Mouse (Mus musculus) heart, postnatal 14 days (tissue): ENCODE measurements around the gene G6pc. TPM values are rescaled to one million over a fixed set of nuclear protein-coding genes. Genes with fewer than 3 reads are reported as not detected.
"Not testable (repeated sequence)": the region's sequence is repeated elsewhere in the genome, so short reads cannot be mapped to it uniquely, and the experiment has no call there.

ENCODE experiments used
- DNase-seq, 2 experiments: peaks; one replicate each; pipeline ENCODE4 v3.0.0; 2021 to 2022
- intact Hi-C: fragments of 180-260 bp; cut with DNase I; formaldehyde crosslinking; loops from one replicate; pipeline ENCODE4 v1.15.1; 2025
- long read RNA-seq, 2 experiments: library from polyadenylated mRNA; stranded (forward); transcript quantifications; one replicate each; pipeline ENCODE4 v2.0.0; 2021
- total RNA-seq, 2 experiments: library from RNA; stranded (reverse); gene quantifications; 2 replicates each; pipeline ENCODE4 v1.2.3; 2021

Gene G6pc
- total RNA-seq: not detected
- long read RNA-seq, experiment 1: 0 reads
- long read RNA-seq, experiment 2: 0 reads

DNA sequence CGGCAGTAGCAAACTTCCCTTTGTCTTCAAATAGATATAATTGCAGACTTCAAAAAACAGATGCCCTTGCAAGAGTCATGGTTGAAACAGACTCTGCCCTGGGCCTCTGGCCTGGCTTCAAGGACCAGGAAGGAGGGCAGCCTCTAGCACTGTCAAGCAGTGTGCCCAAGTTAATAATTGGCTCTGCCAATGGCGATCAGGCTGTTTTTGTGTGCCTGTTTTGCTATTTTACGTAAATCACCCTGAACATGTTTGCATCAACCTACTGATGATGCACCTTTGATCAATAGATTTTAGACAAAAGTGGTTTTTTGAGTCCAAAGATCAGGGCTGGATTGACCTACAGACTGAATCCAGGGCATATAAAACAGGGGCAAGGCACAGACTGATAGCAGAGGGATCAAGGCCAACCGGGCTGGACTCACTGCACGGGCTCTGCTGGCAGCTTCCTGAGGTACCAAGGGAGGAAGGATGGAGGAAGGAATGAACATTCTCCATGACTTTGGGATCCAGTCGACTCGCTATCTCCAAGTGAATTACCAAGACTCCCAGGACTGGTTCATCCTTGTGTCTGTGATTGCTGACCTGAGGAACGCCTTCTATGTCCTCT is at the start of gene G6pc:
Gene G6pc, plus strand, starts transcription at position 236 of the 610 bp plus-strand sequence.
- no peak for DNase-seq
- intact Hi-C loops: no loop called here

DNA sequence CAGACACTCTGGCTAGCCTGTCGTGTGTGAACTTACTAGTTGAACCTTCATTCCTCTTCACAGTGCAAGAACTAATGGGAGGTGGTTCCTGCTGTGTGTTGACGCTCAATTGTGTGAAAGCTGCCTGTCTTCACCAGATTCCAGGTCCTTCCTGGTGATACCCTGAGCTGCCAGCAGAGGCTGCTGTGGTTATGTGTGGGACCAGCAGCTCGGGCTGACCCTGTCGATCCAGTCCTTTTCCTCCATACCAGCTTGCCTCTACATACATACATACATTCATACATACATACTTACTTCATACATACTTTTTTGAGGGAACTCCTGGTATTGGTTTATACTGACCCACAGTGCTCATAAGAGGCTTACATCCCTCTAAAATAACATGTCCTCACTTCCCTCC is 43.8 kb upstream of the G6pc start:
- peak; percentile 81 to 85 for DNase-seq
- intact Hi-C loops: loop anchor here (1.0 kb wide), 1 partner anchor 72 kb away; no protein-coding TSS in a partner anchor

DNA sequence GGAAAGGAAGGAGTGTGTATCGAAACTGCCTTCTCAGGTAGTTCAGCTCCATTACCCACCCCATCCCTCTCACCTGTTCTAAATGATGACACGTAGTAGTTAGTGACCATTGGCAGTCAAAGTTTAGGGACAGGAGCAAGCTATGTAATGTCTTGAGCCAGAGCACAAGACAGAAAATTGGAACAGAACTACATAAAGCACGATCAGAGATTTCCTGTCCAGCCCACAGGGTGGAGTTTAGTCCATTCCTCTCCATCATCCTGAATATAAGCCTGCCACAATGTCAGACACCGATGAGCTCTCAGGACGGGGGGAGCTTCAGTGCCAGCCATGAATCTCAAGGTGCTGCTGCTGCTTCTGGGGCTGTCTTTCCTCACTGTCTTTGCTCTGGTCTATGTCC is 42.6 kb upstream of the G6pc start, which contains the start of gene Aoc2:
Gene Aoc2, plus strand, starts transcription at position 301 of the 400 bp plus-strand sequence.
- DNase-seq: no peak
- intact Hi-C loops: loop anchor here (5.0 kb wide), 1 partner anchor 38 kb away; no protein-coding TSS in a partner anchor

DNA sequence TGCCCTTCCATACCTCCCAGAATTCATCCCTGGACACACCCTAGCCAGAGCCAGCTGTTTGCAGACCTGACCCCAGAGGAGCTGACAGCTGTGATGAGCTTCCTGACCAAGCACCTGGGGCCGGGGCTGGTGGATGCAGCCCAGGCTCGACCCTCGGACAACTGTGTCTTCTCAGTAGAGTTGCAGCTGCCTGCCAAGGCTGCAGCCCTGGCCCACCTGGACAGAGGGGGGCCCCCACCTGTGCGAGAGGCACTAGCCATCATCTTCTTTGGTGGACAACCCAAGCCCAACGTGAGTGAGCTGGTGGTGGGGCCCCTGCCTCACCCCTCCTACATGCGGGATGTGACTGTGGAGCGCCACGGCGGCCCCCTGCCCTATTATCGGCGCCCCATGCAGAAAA is 42.2 kb upstream of the G6pc start:
- intact Hi-C loops: loop anchor here (5.0 kb wide), 1 partner anchor 37 kb away; no protein-coding TSS in a partner anchor

DNA sequence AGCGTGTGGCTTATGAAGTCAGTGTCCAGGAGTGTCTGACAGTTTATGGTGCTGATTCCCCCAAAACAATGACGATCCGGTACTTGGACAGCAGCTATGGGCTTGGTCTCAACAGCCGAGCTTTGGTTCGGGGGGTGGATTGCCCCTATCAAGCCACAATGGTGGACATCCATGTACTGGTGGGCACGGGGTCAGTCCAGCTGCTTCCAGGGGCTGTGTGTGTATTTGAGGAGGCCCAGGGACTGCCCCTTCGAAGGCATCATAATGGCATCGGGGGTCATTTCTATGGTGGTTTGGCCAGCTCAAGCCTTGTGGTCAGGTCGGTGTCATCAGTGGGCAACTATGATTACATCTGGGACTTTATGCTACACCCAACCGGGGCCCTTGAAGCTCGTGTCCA is 41.2 kb upstream of the G6pc start:
- no peak for DNase-seq
- intact Hi-C loops: loop anchor here (5.0 kb wide), 1 partner anchor 36 kb away; no protein-coding TSS in a partner anchor

More for the DNA sequence above, 42.2 kb upstream of the G6pc start:
- DNase-seq: not testable (repeated sequence)

DNA sequence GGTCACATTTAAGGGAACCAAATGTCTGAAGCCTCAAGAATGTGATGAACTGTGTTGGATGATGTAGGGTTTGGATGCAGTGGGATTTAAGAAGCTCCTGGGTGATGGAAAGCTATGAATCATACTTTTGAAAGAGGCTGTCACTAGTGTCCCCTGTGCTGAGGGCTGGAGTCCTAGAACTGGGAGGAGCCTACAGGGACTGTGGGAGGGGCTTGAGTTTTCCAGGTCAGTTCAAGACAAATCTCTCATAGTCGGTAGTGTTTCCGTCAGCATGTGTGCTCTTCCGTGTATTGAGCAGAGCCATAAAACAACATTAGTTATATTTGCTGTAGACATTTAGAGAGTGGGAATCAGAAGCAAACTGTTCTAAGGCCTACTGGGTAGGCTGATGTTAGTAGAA is 40.0 kb upstream of the G6pc start:
- DNase-seq: no peak
- intact Hi-C loops: loop anchor here (5.0 kb wide), 1 partner anchor 35 kb away; no protein-coding TSS in a partner anchor

DNA sequence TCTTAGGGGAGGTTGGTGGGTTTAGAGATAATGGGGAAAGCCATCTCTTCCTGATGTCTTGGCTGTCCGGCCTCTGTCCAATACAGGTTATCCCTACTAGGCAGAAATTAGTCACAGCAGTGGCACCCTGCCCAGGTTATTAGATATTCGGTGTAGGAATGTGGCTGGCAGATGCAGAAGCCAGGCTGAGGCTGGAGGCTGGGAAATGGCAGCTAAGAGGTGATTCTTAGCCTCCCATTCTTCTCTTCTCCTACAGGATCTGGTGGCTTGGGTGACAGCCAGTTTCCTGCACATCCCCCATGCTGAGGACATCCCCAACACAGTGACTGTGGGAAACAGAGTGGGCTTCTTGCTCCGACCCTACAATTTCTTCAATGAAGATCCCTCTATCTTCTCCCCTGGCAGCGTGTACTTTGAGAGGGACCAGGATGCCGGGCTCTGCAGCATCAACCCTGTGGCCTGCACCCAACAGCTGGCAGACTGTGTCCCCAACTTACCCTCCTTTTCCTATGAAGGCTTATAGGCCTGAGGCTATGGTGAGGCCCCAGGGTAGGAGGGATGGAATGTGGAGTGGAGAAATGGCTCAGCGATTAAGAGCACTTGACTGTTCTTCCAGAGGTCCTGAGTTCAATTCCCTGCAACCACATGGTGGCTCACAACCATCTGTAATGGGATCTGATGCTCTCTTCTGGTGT is 38.3 kb upstream of the G6pc start:
- DNase-seq: peak; percentile 58 to 75
- intact Hi-C loops: loop anchor here (5.0 kb wide), 1 partner anchor 33 kb away; no protein-coding TSS in a partner anchor

DNA sequence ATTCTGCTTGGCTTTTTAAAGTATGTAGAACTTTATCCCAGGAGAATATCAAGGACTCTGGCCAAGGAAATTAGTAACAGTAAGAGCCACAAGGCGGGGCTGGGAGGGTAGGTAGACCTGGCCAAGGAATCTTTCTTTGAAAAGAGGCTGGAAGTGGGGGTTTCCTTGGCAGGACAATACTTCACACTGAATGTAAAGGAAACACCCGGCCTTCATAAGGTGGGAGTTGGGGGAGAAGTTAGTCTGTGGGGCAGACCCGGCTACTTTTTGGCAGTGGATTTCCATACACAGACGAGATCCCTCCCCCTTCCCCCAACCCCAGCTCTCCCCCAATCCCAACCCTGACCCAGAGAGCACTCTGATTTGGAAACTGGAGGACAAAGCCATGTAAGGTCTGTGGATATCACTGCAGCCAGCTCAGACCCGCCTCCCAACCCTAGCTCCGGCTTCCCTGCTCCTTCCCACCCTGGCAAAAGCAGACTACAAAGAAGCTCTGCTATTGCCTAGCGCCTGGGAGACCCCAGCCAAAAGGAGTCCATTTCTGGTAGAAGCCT is 36.9 kb upstream of the G6pc start, which contains the start of gene Aoc3:
Gene Aoc3, plus strand, starts transcription at position 235 of the 554 bp plus-strand sequence.
- peak; percentile 48 to 57 for DNase-seq
- intact Hi-C loops: no loop called here

DNA sequence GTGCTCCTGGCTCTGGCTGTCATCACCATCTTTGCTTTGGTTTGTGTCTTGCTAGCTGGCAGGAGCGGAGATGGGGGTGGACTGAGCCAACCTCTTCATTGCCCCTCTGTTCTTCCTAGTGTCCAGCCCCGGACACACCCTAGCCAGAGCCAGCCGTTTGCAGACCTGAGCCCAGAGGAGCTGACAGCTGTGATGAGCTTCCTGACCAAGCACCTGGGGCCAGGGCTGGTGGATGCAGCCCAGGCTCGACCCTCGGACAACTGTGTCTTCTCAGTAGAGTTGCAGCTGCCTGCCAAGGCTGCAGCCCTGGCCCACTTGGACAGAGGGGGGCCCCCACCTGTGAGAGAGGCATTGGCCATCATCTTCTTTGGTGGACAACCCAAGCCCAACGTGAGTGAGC is 36.4 kb upstream of the G6pc start:
- DNase-seq, intact Hi-C loops: not testable (repeated sequence)

DNA sequence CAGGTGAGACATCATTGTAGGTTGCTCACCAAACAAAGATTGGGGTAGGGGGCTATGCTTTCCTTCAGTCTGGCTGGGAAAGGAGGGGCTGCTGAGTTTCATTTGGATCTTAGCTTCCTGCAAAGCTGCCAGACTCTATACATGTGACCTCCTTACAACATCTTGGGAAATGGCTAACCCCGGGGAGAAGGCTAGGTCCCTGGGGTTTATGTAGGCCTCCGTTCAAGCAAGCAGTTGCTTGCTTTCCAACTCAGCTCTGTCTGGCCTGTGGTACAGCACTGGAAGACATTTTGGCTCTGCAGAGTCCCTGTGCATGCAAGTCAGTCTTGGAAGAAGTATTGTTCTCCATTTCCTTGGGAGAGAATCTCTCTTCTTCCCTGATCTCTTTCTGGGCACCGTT is 34.8 kb upstream of the G6pc start:
- intact Hi-C loops: no loop called here
- DNase-seq: peak; percentile 37 to 45

DNA sequence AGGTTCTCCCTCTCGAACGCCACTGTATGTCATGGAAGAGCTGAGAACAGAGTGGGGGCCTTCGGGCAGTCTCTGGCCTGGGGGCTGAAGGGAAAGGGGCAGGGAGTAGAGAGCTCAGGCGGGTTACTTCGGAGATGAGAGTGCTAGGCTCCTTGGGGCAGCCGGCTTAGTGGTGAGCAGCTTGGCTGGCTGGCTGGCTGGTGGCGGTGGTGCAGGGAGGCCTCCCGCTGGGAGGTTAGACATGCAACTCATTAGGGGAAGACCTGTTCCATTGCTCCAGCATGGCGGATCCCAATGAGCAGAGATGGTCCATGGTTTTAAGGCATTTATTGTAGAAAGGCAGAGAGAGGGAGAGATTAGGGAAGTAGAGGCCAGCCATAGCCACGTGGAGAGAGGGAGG is 33.3 kb upstream of the G6pc start:
- no peak for DNase-seq
- intact Hi-C loops: no loop called here

DNA sequence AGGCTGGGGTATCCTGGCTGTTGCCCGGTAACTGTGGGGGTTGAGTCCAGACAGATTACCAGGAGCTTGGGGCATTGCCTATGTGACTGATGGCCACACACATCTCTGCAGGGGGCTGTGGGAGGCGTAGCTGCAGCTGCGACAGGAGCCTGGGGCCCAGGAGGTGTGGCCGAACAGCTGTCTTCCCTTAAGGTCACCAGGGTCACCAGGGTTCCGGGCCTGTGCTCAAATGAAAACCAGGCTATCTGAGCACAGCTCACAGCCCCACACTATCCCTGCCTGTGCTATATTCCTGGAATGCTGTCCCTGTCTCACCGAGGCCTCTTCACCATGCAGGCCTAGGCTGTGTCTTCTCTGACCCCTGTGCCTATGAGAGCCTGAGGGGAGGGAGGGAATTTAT is 32.8 kb upstream of the G6pc start:
- intact Hi-C loops: no loop called here
- no peak for DNase-seq

DNA sequence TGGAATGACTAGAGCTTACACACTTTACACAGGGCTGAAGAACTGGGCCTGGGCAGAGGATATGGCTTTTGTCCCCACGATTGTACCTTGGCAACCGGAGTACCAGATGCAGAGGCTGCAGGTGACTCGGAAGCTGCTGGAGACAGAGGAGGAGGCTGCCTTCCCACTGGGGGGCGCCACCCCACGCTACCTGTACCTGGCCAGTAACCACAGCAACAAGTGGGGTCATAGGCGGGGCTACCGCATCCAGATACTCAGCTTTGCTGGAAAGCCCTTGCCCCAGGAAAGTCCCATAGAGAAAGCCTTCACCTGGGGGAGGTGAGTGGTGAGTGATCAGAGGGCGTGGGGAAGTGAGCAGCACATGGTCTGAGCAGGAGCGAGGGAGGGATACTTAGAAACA is 31.7 kb upstream of the G6pc start:
- DNase-seq: no peak
- intact Hi-C loops: no loop called here

DNA sequence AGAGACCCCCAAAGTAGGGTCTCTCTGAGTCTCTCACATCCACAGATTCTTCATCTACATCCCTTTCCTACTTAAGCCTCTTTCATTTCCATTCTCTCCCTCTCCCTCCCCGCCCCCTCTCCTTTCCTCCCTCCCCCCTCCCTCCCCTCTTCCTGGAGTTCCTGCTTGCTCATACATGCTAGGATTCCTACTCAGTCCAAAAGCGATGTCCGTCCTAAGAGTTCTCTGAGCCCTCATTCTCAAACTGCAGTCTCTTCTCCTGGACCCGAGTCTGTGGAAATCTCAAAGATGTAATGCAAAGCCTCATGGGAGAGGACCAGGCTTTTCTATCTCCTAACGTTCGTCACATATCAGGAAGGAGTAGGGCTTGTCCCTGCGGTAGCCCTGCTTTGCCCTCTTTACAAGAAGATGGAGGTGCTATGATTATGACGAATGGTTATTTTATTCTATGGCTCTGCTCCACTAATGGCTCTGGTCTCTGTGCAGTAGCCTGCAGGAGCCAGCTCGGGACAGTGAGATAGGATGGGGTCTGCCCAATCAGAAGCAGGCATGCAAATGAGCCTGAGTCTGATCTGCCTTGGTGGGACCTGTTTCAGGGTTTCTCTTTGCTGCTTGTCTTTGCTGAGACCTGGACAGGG is 29.1 kb upstream of the G6pc start:
- DNase-seq: no peak
- intact Hi-C loops: no loop called here

DNA sequence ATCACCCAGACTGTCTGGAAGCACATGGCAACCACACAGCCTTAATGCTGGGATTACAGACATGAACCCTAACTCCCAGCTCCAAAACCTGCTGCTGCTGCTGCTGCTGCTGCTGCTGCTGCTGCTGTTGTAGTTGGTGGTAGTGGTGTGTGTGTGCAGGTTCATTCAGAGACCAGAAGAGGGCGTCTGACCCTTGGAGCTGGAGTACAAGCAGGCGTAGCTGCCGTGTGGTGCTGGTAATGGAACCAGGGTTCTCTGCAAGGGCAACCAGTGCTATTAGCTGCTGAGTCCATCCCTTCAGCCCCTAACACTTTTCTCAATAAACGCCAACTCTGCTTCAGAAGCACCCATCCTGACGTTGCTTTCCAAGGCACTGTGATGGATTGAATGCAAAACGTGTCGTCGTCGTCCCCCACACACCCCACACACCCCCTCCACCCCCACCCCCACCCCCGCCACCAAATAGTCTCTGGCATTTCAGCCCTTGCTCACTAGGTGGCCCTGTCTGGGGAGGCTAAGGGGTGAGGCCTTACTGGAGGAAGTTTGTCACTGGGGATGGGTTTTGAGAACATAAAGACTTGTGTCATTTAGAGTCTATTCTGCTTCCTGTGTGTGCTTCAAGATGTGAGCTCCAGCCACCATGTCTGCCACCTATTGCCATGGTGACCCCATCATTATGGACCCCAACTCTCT is 20.1 kb upstream of the G6pc start:
- DNase-seq: no peak
- intact Hi-C loops: no loop called here

DNA sequence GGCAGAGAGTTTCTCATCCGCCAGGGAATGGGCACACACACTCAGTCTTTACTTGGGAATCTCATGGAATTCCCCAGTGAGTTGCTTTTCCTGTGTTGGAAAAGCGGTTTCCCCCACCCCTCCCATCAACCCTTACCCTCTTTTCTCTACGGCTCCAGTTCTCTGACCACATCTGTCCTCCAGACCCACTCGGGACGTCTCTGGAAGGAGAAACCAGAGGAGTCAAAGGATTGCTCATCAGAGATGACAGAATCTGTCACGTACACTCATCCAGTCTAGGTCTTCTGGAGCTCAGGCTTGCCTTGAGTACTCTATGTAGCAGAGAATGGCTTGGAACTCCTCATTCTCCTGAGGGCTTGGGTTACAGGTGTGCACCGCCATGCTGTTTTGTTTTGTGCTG is 18.6 kb upstream of the G6pc start:
- intact Hi-C loops: no loop called here
- no peak for DNase-seq

DNA sequence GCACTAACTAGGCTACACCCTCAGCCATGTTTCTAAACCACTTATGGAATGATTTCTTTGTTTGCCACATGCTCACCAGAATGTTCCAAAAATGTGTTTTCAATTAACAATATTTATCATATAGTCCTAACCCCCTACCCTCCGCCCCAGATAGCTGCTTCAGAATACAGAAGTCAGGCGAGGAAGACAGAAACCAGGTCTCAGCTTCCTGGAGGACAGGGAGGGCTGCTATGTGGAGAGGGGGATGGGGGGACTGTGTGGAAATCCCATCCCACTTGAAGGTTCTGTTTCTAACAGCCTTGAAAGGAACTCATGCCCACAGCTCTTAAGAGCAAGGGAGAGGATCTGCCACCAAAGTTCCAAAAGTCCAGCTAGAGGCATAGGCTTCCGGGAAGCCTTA is 18.1 kb upstream of the G6pc start:
- intact Hi-C loops: no loop called here

DNA sequence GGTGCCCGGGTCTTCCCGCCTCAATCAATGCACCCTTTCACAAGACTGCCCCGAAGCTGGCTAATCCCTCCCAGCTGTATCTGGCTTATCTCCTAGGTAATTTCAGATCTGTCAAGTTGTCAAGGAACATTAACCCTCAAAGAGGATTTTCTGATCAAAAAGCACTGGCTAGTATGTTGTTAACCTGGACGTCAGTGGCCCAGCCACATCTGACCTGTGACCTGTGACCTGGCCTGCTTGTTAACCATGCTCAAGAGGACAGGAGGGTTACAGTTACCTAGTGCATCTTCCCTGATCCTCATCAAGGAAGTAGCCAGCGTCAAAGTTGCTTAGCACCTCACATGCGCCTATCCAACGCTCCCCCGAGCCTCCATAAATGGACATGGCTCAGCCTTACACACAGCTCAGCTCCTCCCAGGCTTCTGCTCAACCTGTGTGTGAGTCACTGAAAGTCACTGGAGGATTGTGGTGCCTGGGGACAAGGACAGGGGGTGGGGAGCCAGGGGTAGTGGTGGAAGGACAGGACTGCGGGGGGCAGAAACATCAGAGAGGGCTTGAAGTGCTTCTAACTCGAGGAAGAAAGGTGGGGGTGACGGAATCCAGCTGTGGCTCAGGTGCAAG is 16.2 kb upstream of the G6pc start:
- DNase-seq: no peak
- intact Hi-C loops: no loop called here

More for the DNA sequence above, 18.1 kb upstream of the G6pc start:
- no peak for DNase-seq

DNA sequence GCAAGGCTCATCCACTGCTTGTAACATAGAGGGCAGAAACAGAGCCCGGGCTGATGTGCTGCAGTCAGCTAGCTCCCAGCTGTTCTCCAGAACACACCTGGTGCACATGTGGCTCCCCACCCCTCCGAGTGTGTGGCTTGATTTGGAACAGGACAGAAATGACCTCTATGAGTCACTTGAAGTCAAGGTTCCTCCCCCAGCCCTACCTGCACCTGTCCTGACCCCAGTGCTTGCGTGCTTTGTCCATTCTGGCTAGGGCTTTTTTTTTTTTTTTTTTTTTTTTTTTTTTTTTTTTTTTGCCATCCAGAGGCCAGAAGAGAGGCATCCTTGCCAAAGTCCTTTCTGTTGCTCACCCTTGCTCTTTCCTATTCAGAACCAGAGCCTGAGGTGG is 15.6 kb upstream of the G6pc start:
- intact Hi-C loops: no loop called here
- DNase-seq: no peak

DNA sequence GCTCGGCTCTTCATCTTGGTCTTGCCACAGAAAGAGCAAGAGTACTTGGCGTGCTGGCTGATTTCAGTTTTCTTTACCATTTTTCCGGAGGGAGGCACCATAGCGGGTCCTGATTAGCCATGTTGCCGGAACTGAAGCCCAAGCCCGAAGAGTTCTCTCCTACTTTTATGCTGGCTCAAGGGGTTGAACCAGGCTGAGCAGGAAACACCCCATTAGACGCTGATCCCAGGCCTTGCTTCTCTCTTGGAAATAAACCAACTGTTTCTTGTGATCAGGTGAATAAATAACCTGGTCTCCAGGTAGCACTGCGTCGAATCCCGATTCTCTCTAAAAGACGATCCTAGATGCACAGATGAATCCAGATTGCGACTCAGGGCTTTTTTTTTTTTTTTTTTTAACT is 13.9 kb upstream of the G6pc start:
- intact Hi-C loops: no loop called here
- DNase-seq: no peak
